16 mouse cellular contexts compared by ENCODE assay signal in genomic region chr1:171447692-171448091, GRCm38 (mm10). TPM values are rescaled to one million over a fixed set of nuclear protein-coding genes. Genes with fewer than 3 reads are reported as not detected.
DNase-seq lines count a peak whose midpoint lies in the region; ATAC-seq and TF ChIP-seq lines count a peak whose summit lies in the region.
"Had no signal": no experiment of that assay in that cellular context is flagged by ENCODE, and none has a peak within 500 bp of the region (broad histone marks: within the 10 kb centered on the region; RNA-seq: fewer than 3 reads in every experiment).

No protein-coding gene starts in this region.

- peak overlapping the region; percentile 8; the same call in 1 of the 2 replicates for H3K9ac ChIP-seq in embryonic facial prominence, embryonic 14.5 days (ENCODE audit: low read depth, low read length)
- H3K9ac ChIP-seq in heart, embryonic 16.5 days (ENCODE audit: low read length): peak overlapping the region; percentile 51
- H3K9ac ChIP-seq in liver, adult 2 months (ENCODE audit: low read depth, low read length): 0 out of 2 replicates have a peak overlapping the region, but pooled peaks have one; percentile 33
- H3K9ac ChIP-seq: forebrain, embryonic 13.5 days; midbrain, embryonic 15.5 days had no signal

- H3K27ac ChIP-seq in embryonic facial prominence, embryonic 14.5 days (replicated peaks; ENCODE audit: low read depth, low read length): no peak overlapping the region
- no peak overlapping the region for H3K27ac ChIP-seq in embryonic facial prominence, embryonic 10.5 days (replicated peaks)
- H3K27ac ChIP-seq in heart, embryonic 16.5 days (ENCODE audit: low read length): peak overlapping the region; percentile 77
- peak overlapping the region; percentile 25 for H3K27ac ChIP-seq in liver, adult 2 months (replicated peaks; ENCODE audit: insufficient read depth, low read depth, low read length)
- H3K27ac ChIP-seq in layer of hippocampus, adult 2 months: no peak overlapping the region
- H3K27ac ChIP-seq: forebrain, embryonic 13.5 days; midbrain, embryonic 15.5 days had no signal

- TF ChIP-seq POLR2A in liver, adult 2 months (IDR thresholded peaks at IDR 0.05; ENCODE audit: extremely low read depth, insufficient read depth, low read length): no peak

- ATAC-seq in embryonic facial prominence, embryonic 14.5 days (ENCODE audit: low read depth): no peak
- ATAC-seq in heart, embryonic 16.5 days (replicated peaks; ENCODE audit: extremely low read depth, insufficient read depth, low FRiP score): no peak
- peak; percentile 12 to 45; a peak in 1 of 4 replicates for ATAC-seq in hematopoietic stem cell, adult 5-6 weeks (replicated peaks in 1 of 2; ENCODE audit: insufficient read depth in 1 of 2, low FRiP score in 2 of 2, low TSS enrichment in 1 of 2, low read depth in 1 of 2, poor library complexity in 2 of 2, severe bottlenecking in 2 of 2)
- ATAC-seq: forebrain, embryonic 13.5 days; inflammation-experienced regulatory T-cells, adult 6 months; midbrain, embryonic 15.5 days had no signal

- no peak overlapping the region for H3K4me2 ChIP-seq in embryonic facial prominence, embryonic 14.5 days (ENCODE audit: low read depth, low read length)
- peak overlapping the region; percentile 54 for H3K4me2 ChIP-seq in heart, embryonic 16.5 days (ENCODE audit: low read depth, low read length)
- H3K4me2 ChIP-seq: forebrain, embryonic 13.5 days; midbrain, embryonic 15.5 days had no signal

- no peaks in the 10 kb centered on the region for H3K4me1 ChIP-seq in embryonic facial prominence, embryonic 14.5 days (ENCODE audit: control insufficient read depth, insufficient read depth, low read length)
- H3K4me1 ChIP-seq in embryonic facial prominence, embryonic 10.5 days: peaks cover 8% of the 10 kb centered on the region
- peaks cover 21% of the 10 kb centered on the region for H3K4me1 ChIP-seq in heart, embryonic 16.5 days (ENCODE audit: control insufficient read depth, insufficient read depth, low read length)
- H3K4me1 ChIP-seq in liver, adult 2 months (ENCODE audit: control insufficient read depth, insufficient read depth, low read length): peaks cover 16% of the 10 kb centered on the region
- H3K4me1 ChIP-seq: forebrain, embryonic 13.5 days; midbrain, embryonic 15.5 days had no signal

- H3K9me3 ChIP-seq in embryonic facial prominence, embryonic 14.5 days (ENCODE audit: control insufficient read depth, low read length): 0 out of 2 replicates have a peak, but pooled peaks cover 6% of the 10 kb centered on the region
- H3K9me3 ChIP-seq in embryonic facial prominence, embryonic 10.5 days: peaks cover 8% of the 10 kb centered on the region; the same call in 1 of the 2 replicates
- H3K9me3 ChIP-seq in heart, embryonic 16.5 days (replicated peaks; ENCODE audit: control insufficient read depth, low read length): peaks cover 6% of the 10 kb centered on the region; the same call in 1 of the 2 replicates

- DNase-seq in embryonic facial prominence, embryonic 14.5 days (ENCODE audit: low spot score): no peak
- DNase-seq in embryonic facial prominence, embryonic 10.5 days (ENCODE audit: low spot score): no peak
- DNase-seq in heart, postnatal 4 days: no peak
- no peak for DNase-seq in liver, adult 2 months (ENCODE audit: extremely low read depth, low read depth, low spot score)
- DNase-seq in liver: no peak
- no peak for DNase-seq in layer of hippocampus, adult 2 months (ENCODE audit: low spot score in 2 of 2)
- DNase-seq: adrenal gland, postnatal 14 days; cerebellum, adult 8-10 months; lung, postnatal 36 days; right cerebral cortex, adult 18-20 months; spleen, adult 18-20 months had no signal

- 48% methylated on average over 10 of the region's 10 CpGs for WGBS in embryonic facial prominence, embryonic 14.5 days
- WGBS in embryonic facial prominence, embryonic 10.5 days: 66% methylated on average over 10 of the region's 10 CpGs
- WGBS in heart, embryonic 16.5 days: 17% methylated on average over 10 of the region's 10 CpGs
- 11% methylated on average over 10 of the region's 10 CpGs for WGBS in liver, adult 2 months

- no peaks in the 10 kb centered on the region for H3K27me3 ChIP-seq in embryonic facial prominence, embryonic 14.5 days (replicated peaks; ENCODE audit: control insufficient read depth, insufficient read depth, low read length)
- no peaks in the 10 kb centered on the region for H3K27me3 ChIP-seq in embryonic facial prominence, embryonic 10.5 days (replicated peaks; ENCODE audit: low read depth, poor library complexity, severe bottlenecking)
- H3K27me3 ChIP-seq in heart, embryonic 16.5 days (ENCODE audit: control insufficient read depth, insufficient read depth, low read length): no peaks in the 10 kb centered on the region
- no peaks in the 10 kb centered on the region for H3K27me3 ChIP-seq in liver, adult 2 months (ENCODE audit: control insufficient read depth, insufficient read depth, low read length)
- H3K27me3 ChIP-seq: forebrain, embryonic 13.5 days; midbrain, embryonic 15.5 days had no signal

- TF ChIP-seq CTCF in liver, adult 2 months (IDR thresholded peaks at IDR 0.05; ENCODE audit: low read depth, low read length): no peak
- no peak for TF ChIP-seq CTCF in layer of hippocampus, adult 2 months (conservative IDR thresholded peaks at IDR 0.05)

- H3K4me3 ChIP-seq in embryonic facial prominence, embryonic 14.5 days (ENCODE audit: low read depth, low read length): no peak overlapping the region
- H3K4me3 ChIP-seq in embryonic facial prominence, embryonic 10.5 days: no peak overlapping the region
- peak overlapping the region; percentile 8; the same call in 1 of the 2 replicates for H3K4me3 ChIP-seq in heart, embryonic 16.5 days (ENCODE audit: low read length)
- no peak overlapping the region for H3K4me3 ChIP-seq in liver, adult 2 months (ENCODE audit: insufficient read depth, low read depth, low read length)
- no peak overlapping the region for H3K4me3 ChIP-seq in layer of hippocampus, adult 2 months
- H3K4me3 ChIP-seq: forebrain, embryonic 13.5 days; midbrain, embryonic 15.5 days had no signal

- H3K79me2 ChIP-seq in liver, adult 2 months (ENCODE audit: control insufficient read depth, insufficient read depth, low read length): peaks cover 52% of the 10 kb centered on the region

- no peaks in the 10 kb centered on the region for H3K36me3 ChIP-seq in embryonic facial prominence, embryonic 14.5 days (ENCODE audit: control insufficient read depth, insufficient read depth, low read length)
- 0 out of 2 replicates have a peak, but pooled peaks cover 6% of the 10 kb centered on the region for H3K36me3 ChIP-seq in embryonic facial prominence, embryonic 10.5 days (replicated peaks)
- H3K36me3 ChIP-seq in heart, embryonic 16.5 days (ENCODE audit: control insufficient read depth, insufficient read depth): peaks cover 4% of the 10 kb centered on the region; the same call in 1 of the 2 replicates
- H3K36me3 ChIP-seq in liver, adult 2 months (ENCODE audit: control insufficient read depth, insufficient read depth, low read length): 0 out of 2 replicates have a peak, but pooled peaks cover 1% of the 10 kb centered on the region
- H3K36me3 ChIP-seq: midbrain, embryonic 15.5 days had no signal

RNA-seq across cellular contexts. Expression of gene F11r, which starts 10.4 kb away (rescaled TPM):
- polyA plus RNA-seq in embryonic facial prominence, embryonic 14.5 days (2014; fragmentation: Nextera tagmentation; extraction: Ambion mirVana): 27.0 and 29.5 TPM in 2 replicates
- polyA plus RNA-seq in embryonic facial prominence, embryonic 10.5 days (2016; fragmentation: Nextera tagmentation; extraction: Ambion mirVana): 34.7 and 37.6 TPM in 2 replicates
- 76.1 and 80.0 TPM in 2 replicates for polyA plus RNA-seq in heart, embryonic 16.5 days (2015; fragmentation: Nextera tagmentation; extraction: Ambion mirVana)
- 10 to 100 TPM; 57.1 to 58.1 TPM for total RNA-seq in heart, postnatal 4 days (2021)
- 39.1 and 56.8 TPM in 2 replicates for total RNA-seq in liver, adult 2 months (2014; rRNA removed)
- polyA plus RNA-seq in liver, adult 2 months (2012; rRNA removed): 47.7 and 60.4 TPM in 2 replicates
- 12.1 and 13.4 TPM in 2 replicates for total RNA-seq in hematopoietic stem cell, adult 5-6 weeks (2017)
- 1 to 10 TPM; 5.7 to 6.9 TPM for total RNA-seq in layer of hippocampus, adult 2 months (2021)

RNA-seq across cellular contexts. Expression of gene Tstd1, which starts 29.0 kb away (rescaled TPM):
- 2.0 and 3.6 TPM in 2 replicates for polyA plus RNA-seq in embryonic facial prominence, embryonic 14.5 days (2014; fragmentation: Nextera tagmentation; extraction: Ambion mirVana)
- polyA plus RNA-seq in embryonic facial prominence, embryonic 10.5 days (2016; fragmentation: Nextera tagmentation; extraction: Ambion mirVana): 6.0 and 9.0 TPM in 2 replicates
- polyA plus RNA-seq in heart, embryonic 16.5 days (2015; fragmentation: Nextera tagmentation; extraction: Ambion mirVana): 3.7 and 4.2 TPM in 2 replicates
- total RNA-seq in heart, postnatal 4 days (2021): 1 to 10 TPM; 1.1 to 1.7 TPM
- total RNA-seq in liver, adult 2 months (2014; rRNA removed): 26.6 and 27.8 TPM in 2 replicates
- 50.6 and 57.2 TPM in 2 replicates for polyA plus RNA-seq in liver, adult 2 months (2012; rRNA removed)
- total RNA-seq in hematopoietic stem cell, adult 5-6 weeks (2017): 4.7 and 8.8 TPM in 2 replicates
- 1 to 10 TPM; 4.1 to 5.6 TPM for total RNA-seq in layer of hippocampus, adult 2 months (2021)

RNA-seq across cellular contexts. Expression of gene Usf1, which starts 36.6 kb away (rescaled TPM):
- 68.9 and 84.9 TPM in 2 replicates for polyA plus RNA-seq in embryonic facial prominence, embryonic 14.5 days (2014; fragmentation: Nextera tagmentation; extraction: Ambion mirVana)
- polyA plus RNA-seq in embryonic facial prominence, embryonic 10.5 days (2016; fragmentation: Nextera tagmentation; extraction: Ambion mirVana): 138 and 139 TPM in 2 replicates
- 47.5 and 53.1 TPM in 2 replicates for polyA plus RNA-seq in heart, embryonic 16.5 days (2015; fragmentation: Nextera tagmentation; extraction: Ambion mirVana)
- total RNA-seq in heart, postnatal 4 days (2021): 10 to 100 TPM; 53.4 to 54.3 TPM
- total RNA-seq in liver, adult 2 months (2014; rRNA removed): 27.2 and 33.7 TPM in 2 replicates
- 39.4 and 44.7 TPM in 2 replicates for polyA plus RNA-seq in liver, adult 2 months (2012; rRNA removed)
- total RNA-seq in hematopoietic stem cell, adult 5-6 weeks (2017): 47.0 and 59.5 TPM in 2 replicates
- 100 to 1,000 TPM; 126 to 128 TPM for total RNA-seq in layer of hippocampus, adult 2 months (2021)

RNA-seq across cellular contexts. Expression of gene Alyref2, which starts 55.6 kb away (rescaled TPM):
- 13.8 TPM in 2 replicates for polyA plus RNA-seq in embryonic facial prominence, embryonic 14.5 days (2014; fragmentation: Nextera tagmentation; extraction: Ambion mirVana)
- 7.4 and 9.3 TPM in 2 replicates for polyA plus RNA-seq in embryonic facial prominence, embryonic 10.5 days (2016; fragmentation: Nextera tagmentation; extraction: Ambion mirVana)
- 15.8 and 17.2 TPM in 2 replicates for polyA plus RNA-seq in heart, embryonic 16.5 days (2015; fragmentation: Nextera tagmentation; extraction: Ambion mirVana)
- 1 to 10 TPM; 4.3 to 4.9 TPM for total RNA-seq in heart, postnatal 4 days (2021)
- 3.4 and 5.5 TPM in 2 replicates for total RNA-seq in liver, adult 2 months (2014; rRNA removed)
- polyA plus RNA-seq in liver, adult 2 months (2012; rRNA removed): 3.2 and 4.6 TPM in 2 replicates
- total RNA-seq in hematopoietic stem cell, adult 5-6 weeks (2017): 10.0 and 10.3 TPM in 2 replicates
- total RNA-seq in layer of hippocampus, adult 2 months (2021): 1 to 10 TPM; 6.2 to 7.2 TPM

RNA-seq across cellular contexts. Expression of gene Arhgap30, which starts 58.9 kb away (rescaled TPM):
- 1.9 and 2.0 TPM in 2 replicates for polyA plus RNA-seq in embryonic facial prominence, embryonic 14.5 days (2014; fragmentation: Nextera tagmentation; extraction: Ambion mirVana)
- 0.65 and 0.72 TPM in 2 replicates for polyA plus RNA-seq in embryonic facial prominence, embryonic 10.5 days (2016; fragmentation: Nextera tagmentation; extraction: Ambion mirVana)
- 3.5 and 7.5 TPM in 2 replicates for polyA plus RNA-seq in heart, embryonic 16.5 days (2015; fragmentation: Nextera tagmentation; extraction: Ambion mirVana)
- 1 to 10 TPM in 1 of 2 experiments, under 1 TPM in 1; 0.90 to 1.5 TPM for total RNA-seq in heart, postnatal 4 days (2021)
- total RNA-seq in liver, adult 2 months (2014; rRNA removed): 2.4 and 2.8 TPM in 2 replicates
- polyA plus RNA-seq in liver, adult 2 months (2012; rRNA removed): 1.3 and 2.0 TPM in 2 replicates
- total RNA-seq in hematopoietic stem cell, adult 5-6 weeks (2017): 112 and 133 TPM in 2 replicates
- 1 to 10 TPM; 1.9 to 2.2 TPM for total RNA-seq in layer of hippocampus, adult 2 months (2021)

Comparison
In these comparisons a context has a peak if more than half of its experiments do, and no peak if none do; other contexts are left out.
1. ATAC-seq: peak in hematopoietic stem cell, adult 5-6 weeks (2 of 2); none in embryonic facial prominence, embryonic 14.5 days (single experiment) and heart, embryonic 16.5 days (single experiment).
2. H3K27ac ChIP-seq: peak in heart, embryonic 16.5 days (single experiment) and liver, adult 2 months (single experiment); none in embryonic facial prominence, embryonic 14.5 days (single experiment), embryonic facial prominence, embryonic 10.5 days (single experiment) and layer of hippocampus, adult 2 months (single experiment).
3. Peak in every context shown above with its lines, with median percentiles within 50 percentile points of each other: H3K9ac ChIP-seq.